Mouse (Mus musculus) R1 (cell line): ENCODE results near the gene G3bp1.
A peak's percentile ranks its signal among the peaks of the same experiment; 100 is the strongest.

Experiments
- DNase-seq: peaks from one replicate; pipeline ENCODE4 v3.0.0-alpha.2; 2018; ENCODE audit warnings: low read depth, low spot score

Gene G3bp1

GRCm38 (mm10) chr11:55464707-55465106 is 4.8 kb upstream of the G3bp1 start:
- DNase-seq = no peak

DNA sequence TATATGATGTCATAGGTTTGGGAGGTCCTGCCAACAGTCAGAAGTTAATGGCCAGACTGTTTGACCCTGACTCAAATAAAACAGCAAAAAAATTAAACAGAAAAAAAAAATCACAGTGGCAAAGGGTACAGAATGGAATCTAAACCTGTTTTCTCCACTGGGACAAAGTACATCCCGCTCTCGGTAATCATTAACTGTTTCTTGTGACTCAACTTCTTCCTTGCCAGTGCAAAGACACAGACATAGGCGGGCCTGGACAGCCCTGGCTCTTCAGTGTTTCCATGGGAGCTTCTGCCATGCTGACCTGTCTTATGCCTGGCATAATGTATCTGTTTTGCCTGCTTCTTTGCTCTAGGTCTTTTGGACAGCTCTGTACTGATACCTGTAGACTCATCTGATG is 4.3 kb upstream of the G3bp1 start:
- no peak for DNase-seq

- peak; percentile 97 for DNase-seq
These were observed 1.5 kb upstream of the G3bp1 start for GRCm38 (mm10) chr11:55468012-55468411.

- no peak for DNase-seq
These were observed 856 bp upstream of the G3bp1 start for GRCm38 (mm10) chr11:55468611-55469047.

DNA sequence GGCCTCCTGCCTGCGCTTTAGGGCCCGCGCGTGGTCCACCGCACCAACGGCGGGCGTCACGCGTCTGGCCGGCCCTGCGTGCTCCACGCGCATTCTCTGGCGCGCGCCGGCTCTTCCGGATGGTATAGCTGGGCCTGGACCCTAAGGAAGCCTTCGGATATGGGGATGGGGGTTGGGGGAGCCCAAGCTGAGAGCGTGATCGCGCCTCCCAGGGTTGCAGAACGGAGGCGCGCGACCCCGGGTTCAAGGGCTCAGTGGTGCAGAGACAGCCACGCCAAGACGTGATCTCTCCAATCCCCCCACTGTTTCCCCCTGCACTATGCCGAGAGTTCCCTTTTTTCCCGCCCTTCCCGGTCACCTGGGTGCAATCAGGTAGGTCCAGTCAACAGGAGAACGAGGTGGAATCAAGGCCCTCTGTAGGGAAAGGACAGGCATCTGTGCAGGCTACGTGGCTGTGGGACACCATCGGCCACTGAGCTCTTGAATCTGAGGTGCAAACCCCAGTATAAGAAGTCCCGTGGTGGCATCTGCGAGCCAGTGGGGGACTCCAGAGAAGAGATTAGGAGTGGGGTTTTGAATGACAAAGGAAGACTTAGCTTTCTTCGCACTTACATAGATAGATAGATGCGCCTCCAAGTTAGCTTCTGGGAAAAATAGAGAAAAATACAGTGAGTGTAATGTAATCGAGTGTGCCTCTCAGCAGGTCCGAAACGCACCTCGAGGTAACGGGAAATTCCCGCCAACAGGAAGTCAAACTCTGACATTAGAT is 622 bp downstream of the G3bp1 start:
- peak; percentile 72 for DNase-seq

DNA sequence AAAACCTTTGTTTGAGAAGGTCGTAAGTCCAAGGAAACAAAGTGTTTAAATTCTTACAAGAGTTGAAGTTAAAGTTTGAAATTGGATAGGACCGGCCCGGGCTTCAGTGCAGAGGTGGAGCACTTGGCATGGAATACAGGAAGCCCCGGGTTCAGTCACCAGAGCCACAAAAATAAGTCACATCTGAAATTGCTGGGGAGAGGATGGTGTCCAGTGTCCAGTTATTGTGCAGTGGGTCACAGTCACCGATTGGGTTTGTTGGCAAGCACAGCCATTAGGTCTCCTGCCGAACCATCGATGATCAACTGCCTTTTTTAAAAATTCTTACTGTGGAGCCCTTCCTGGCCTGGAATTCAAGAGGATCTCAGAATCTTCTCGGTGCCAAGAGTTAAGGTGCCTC is 1.3 kb downstream of the G3bp1 start:
- no peak for DNase-seq

DNA sequence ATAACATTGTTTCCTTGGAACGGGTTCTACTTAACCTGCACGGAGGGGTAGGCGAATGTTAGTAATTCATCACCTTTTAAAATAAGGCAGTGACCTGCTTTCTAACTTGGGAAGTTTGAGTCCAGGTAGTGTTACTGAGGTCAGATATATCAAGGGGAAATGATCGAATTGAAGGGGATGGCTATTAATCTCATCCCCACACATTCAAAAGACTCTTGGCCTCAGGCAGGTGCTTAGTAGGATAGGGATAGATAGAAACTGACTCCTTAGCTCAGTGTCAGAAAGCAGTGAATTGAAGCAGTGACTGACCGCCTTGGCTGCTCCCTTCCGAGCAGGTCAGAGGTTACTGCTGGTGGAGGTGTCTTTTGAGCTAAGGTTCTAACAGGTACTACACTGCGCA is 2.0 kb downstream of the G3bp1 start:
- DNase-seq = no peak

DNA sequence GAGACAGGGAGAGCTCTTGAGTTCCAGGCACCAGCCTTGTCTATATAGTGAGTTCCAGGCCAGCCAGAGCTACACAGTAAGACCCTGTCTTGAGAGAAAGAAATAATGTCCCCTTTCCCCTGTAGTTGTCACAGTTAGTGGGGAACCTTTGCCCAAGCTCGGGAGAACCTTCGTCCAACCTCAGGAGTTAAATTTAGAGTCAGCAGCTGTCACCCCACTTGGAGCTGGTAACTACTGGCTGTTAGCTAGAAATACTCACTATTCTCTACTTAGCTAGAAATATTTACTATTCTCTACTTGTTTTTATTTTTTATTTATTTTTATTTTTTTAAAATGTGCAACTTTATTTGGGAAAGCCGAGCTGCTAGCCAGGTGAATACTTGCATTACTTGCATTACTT is 3.7 kb downstream of the G3bp1 start:
- no peak for DNase-seq

DNA sequence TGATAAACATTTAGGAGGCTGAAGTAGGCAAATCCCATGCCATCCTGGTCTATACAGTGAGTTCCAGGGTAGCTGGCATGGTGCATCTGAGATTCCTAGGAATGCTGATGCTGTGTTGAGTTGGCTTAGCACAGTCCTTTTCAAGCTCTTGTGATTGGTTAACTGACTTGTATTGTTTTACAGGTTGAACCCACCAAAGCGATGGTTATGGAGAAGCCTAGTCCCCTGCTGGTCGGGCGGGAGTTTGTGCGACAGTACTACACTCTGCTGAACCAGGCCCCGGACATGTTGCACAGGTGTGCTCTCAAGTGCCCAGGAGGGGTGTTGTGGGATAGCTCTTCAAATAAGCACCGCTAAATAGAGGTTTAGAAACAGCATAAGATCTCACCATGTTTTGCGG is 16.0 kb downstream of the G3bp1 start:
- DNase-seq = peak; percentile 59

DNA sequence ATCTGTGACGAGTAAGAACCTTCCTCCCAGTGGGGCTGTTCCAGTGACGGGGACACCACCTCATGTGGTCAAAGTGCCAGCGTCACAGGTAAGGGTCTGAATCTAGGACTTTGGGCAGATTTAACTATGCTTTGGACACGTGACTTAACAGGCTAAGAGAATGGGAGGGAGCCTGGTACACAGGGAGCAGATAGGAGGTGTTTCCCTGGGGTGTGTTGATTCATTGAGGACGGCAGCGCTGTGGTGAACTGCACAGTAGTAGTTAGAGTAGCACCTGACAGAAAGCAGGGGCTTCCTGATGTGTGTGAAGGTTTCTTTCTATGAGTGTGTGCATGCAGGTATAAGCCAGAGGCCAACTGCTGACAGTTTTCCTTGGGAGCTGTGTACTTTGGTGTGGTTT is 26.7 kb downstream of the G3bp1 start:
- DNase-seq = no peak

DNA sequence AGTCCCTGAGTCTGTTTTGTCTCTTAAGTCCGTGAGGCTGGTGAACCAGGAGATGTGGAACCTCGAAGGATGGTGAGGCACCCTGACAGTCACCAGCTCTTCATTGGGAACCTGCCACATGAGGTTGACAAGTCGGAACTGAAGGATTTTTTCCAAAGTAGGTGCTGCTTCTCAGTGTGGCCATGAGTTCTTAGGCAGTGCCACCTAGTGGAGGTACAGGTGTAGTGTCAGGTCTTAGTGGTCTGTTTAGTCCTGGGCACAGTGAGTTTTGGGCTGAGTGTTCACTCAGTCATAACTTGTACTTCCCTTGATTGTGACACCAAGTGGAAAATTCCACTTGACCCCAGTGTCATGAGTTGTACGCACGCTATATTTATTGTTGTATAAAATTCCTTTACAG is 28.4 kb downstream of the G3bp1 start:
- peak; percentile 84 for DNase-seq

GRCm38 (mm10) chr11:55501955-55502531 is 32.6 kb downstream of the G3bp1 start:
- DNase-seq = no peak

- no peak for DNase-seq
These were observed 33.4 kb downstream of the G3bp1 start for GRCm38 (mm10) chr11:55502886-55503285.

- DNase-seq = no peak
These were observed 36.0 kb downstream of the G3bp1 start for GRCm38 (mm10) chr11:55505485-55505884.

- DNase-seq = no peak
These were observed 41.9 kb downstream of the G3bp1 start for GRCm38 (mm10) chr11:55511374-55511773.

DNA sequence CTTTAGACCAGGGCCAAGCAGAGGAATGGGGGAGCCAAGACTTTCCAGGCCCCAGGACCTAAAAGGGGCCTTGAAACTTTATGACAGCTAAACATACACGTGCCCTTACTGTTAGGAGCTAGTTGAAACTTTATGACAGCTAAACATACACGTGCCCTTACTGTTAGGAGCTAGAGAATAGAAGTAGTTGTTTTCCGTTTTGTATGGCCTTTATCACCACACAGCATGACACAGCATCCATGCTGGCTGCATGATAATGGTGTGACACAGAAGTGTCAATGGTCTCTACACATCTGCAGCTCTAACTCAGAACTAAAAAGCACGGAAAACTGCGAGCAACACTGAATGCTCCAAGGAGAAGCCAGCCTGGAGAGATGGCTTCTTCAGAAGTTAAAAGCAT is 48.2 kb downstream of the G3bp1 start:
- DNase-seq = no peak

DNA sequence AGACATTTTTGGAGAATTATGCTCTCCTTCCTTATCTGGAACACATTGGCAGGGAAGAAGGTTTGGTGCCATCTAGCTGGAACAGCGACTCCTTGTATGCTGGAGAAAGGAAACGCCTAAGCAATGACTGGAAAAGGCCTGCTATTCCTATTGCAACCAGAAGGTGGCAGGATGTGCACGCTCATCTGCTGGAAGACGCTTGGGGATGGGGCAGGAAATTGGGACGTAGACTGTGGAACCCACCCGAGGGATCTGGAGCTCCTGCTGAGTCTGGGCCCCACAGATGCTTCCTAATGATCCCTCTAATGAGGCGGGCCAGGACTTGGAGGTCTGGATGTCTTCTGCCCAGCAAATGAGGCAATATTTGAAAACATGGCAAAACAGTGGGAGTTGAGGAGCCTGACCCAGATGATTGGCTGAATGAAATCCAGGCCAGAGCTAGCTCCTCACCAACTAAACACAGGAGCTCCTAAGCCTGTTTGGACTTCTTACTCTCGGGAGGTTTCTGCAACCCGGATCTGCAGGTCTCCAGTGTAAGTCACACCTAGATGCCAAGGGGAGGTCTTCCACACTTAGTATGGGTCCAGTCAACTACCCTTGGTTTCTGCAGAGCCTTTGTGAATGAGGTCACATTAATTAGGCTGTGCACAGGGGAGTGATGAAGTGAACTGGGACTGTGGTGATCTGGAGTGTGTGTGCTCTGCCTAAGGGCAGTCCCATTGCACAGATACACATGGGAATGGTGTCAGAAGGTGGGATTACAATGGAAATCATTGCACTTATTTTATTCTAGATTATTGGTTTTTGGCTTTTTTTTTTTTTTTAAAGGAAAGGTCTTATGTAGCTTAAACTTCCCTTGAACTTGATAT is 49.6 kb downstream of the G3bp1 start:
- DNase-seq = peak; percentile 83

DNA sequence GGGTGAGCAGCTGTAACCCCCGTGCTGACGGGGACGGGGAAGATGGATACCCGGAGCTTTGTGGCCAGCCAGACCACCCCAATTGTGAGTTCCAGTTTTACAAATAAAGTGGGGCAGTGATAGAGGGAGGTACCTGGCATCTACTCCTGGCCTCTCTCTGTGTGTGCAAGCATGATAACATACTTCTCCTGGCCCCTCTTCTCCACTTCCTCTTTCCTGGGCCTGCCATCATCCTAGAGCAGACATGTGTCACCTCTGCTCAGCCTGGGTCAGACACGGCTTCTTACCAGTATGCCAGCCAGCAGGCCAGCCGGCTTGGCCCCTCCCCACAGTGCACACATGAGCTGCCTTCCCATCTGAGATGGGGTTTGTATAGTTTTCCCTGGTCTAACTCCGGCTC is 61.3 kb downstream of the G3bp1 start:
- no peak for DNase-seq

GRCm38 (mm10) chr11:55533378-55533777 is 63.9 kb downstream of the G3bp1 start:
- DNase-seq = no peak

DNA sequence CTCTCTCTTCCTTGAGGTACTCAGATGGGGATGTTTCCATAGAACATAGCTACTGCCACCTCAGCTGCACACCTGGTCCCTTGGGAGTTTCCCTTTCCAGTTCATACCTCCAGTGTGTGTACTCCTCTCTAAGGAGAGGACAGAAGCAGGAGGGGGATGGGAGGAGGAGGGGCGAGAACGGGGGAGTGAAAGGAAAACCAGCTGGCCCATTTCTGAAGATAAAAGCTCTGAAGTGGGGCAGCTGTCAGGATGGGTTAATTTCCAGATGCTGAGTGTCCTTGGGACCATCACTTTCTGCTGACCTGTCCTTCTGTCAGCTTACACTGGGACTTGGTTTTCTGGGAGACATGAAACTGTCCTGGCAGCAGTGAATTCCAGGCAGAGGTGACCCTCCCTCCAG is 65.3 kb downstream of the G3bp1 start:
- DNase-seq = no peak

DNA sequence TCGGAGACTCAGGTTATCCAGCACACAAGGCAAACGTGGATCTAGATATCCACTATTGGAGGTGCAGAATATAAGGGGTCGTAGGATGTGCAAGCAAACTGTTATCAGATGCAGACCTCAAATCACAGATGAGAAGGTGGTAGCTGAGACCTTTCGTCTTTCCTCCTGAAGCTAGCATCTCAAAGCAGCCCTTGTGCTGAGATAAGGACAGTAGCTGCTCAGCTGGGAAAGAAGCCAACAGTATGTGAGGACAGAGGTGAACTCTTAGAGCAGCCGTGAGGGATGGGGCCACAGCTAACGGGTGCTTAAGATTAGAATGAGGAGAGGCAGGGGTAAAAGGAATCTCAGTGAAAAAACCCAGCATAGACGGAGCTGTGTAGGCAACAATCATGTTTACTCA is 72.6 kb downstream of the G3bp1 start:
- no peak for DNase-seq

GRCm38 (mm10) chr11:55542671-55543070 is 73.2 kb downstream of the G3bp1 start:
- DNase-seq = no peak

DNA sequence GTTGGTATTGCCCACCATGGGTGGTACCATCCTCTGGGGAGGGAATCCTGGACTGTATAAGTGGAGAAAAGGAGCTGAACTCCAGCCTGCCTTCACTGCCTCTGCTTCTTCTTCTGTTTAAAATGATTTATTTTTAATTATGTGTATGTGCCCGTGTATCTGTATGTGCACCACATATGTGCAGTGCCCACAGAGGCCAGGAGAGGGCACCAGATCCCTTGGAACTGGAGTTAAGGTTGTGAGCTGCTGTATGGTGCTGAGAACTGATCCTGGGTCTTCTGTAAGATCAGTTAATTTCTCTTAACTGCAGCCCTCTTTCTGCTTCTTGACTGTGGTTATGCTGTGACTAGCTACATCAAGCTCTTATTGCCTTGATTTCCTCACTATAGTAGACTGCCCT is 76.2 kb downstream of the G3bp1 start:
- peak; percentile 48 for DNase-seq
